Mouse (Mus musculus) hindbrain, embryonic 11.5 days (tissue): Measurements from ENCODE around the gene Atp2b4. TPM values are rescaled to one million over a fixed set of nuclear protein-coding genes. Genes with fewer than 3 reads are reported as not detected.

ENCODE experiments used
- ATAC-seq: fragments of 200-750 bp; cut with Nextera tagmentation; 2 replicates; pipeline ENCODE4 v1.8.0; 2017; ENCODE audit warnings: mild to moderate bottlenecking, moderate TSS enrichment, moderate library complexity; ENCODE audit not compliant: low FRiP score
- DNase-seq: peaks from one replicate; pipeline ENCODE4 v3.0.0-alpha.2; 2015; ENCODE audit warnings: low spot score
- H3K27ac ChIP-seq: fragments of 300-500 bp; sonication (generic); 2 replicates; pipeline ENCODE4 v1.5.1; 2014; ENCODE audit warnings: mild to moderate bottlenecking, low read depth, low read length
- H3K27me3 ChIP-seq: fragments of 300-500 bp; sonication (generic); 2 replicates; pipeline ENCODE4 v1.6.1; 2014; ENCODE audit warnings: mild to moderate bottlenecking, low read length, moderate library complexity, mixed read lengths; ENCODE audit not compliant: control insufficient read depth, insufficient read depth
- H3K36me3 ChIP-seq: fragments of 300-500 bp; sonication (generic); 2 replicates; pipeline ENCODE4 v1.6.1; 2014; ENCODE audit warnings: mild to moderate bottlenecking, low read length, moderate library complexity, mixed read lengths; ENCODE audit not compliant: control insufficient read depth, insufficient read depth
- H3K4me1 ChIP-seq: fragments of 300-500 bp; sonication (generic); replicated peaks from 2 replicates; pipeline ENCODE4 v1.6.1; 2014; ENCODE audit warnings: low read length, mixed read lengths; ENCODE audit not compliant: control insufficient read depth, insufficient read depth
- H3K4me2 ChIP-seq: fragments of 300-500 bp; sonication (generic); replicated peaks from 2 replicates; pipeline ENCODE4 v1.6.1; 2014; ENCODE audit warnings: mild to moderate bottlenecking, low read depth, low read length
- H3K4me3 ChIP-seq: fragments of 300-500 bp; sonication (generic); 2 replicates; pipeline ENCODE4 v1.5.1; 2014; ENCODE audit warnings: low read depth, low read length
- H3K9ac ChIP-seq: fragments of 300-500 bp; sonication (generic); 2 replicates; pipeline ENCODE4 v1.6.1; 2014; ENCODE audit warnings: low read depth, low read length
- H3K9me3 ChIP-seq: fragments of 300-500 bp; sonication (generic); 2 replicates; pipeline ENCODE4 v1.6.1; 2016; ENCODE audit warnings: low read length; ENCODE audit not compliant: control insufficient read depth
- whole genome bisulfite sequencing: fragments of 180-500 bp; shearing (Covaris S2); extraction: QIAGEN DNeasy Blood & Tissue Kit; methylation state at CpG from one replicate; pipeline ENCODE4 v1.1.7; 2014; 5-methylcytosine and 5-hydroxymethylcytosine counted together
- polyA plus RNA-seq: library from polyadenylated mRNA; unstranded; fragments of >200 nt; fragmentation: Nextera tagmentation; extraction: Ambion mirVana; gene quantifications from 2 replicates; pipeline ENCODE4 v1.2.1, GENCODE M21; 2014

The Atp2b4 gene
- polyA plus RNA-seq, 1 experiment from 2014 or later = 15.3 TPM

GRCm38 (mm10) chr1:133689897-133690296 is 110.9 kb downstream of the Atp2b4 start, which contains the start of gene Lax1:
Gene Lax1 (minus strand): TSS chr1:133690108.
- DNase-seq = no peak
- no peaks in the 10 kb centered on the region for H3K36me3 ChIP-seq
- H3K4me1 ChIP-seq = no peaks in the 10 kb centered on the region; the same call in 1 of the 2 replicates
- no peaks in the 10 kb centered on the region for H3K27me3 ChIP-seq
- no peak within 1 kb of the TSS for H3K4me2 ChIP-seq
- no peak within 1 kb of the TSS for H3K27ac ChIP-seq
- H3K9ac ChIP-seq = no peak within 1 kb of the TSS
- ATAC-seq = no peak
- no peak within 1 kb of the TSS for H3K4me3 ChIP-seq
- H3K9me3 ChIP-seq = no peaks in the 10 kb centered on the region
- 46% methylated on average over 6 of the region's 6 CpGs for WGBS

GRCm38 (mm10) chr1:133688301-133688700 is 112.5 kb downstream of the Atp2b4 start:
- Histone ChIP-seq H3K4me1 (no peaks in the 10 kb centered on the region), H3K4me3 (no peak overlapping the region), H3K36me3 (no peaks in the 10 kb centered on the region), H3K27me3 (no peaks in the 10 kb centered on the region), H3K27ac (no peak overlapping the region), H3K9me3 (no peaks in the 10 kb centered on the region), H3K9ac (no peak overlapping the region), H3K4me2 (no peak overlapping the region)
- 79% methylated on average over 7 of the region's 7 CpGs for WGBS
- DNase-seq (no peak), ATAC-seq (no peak)

- H3K9me3 ChIP-seq = no peaks in the 10 kb centered on the region
- ATAC-seq (no peak), DNase-seq (no peak)
- H3K4me3 ChIP-seq = no peak overlapping the region
- no peaks in the 10 kb centered on the region for H3K4me1 ChIP-seq
- no peak overlapping the region for H3K27ac ChIP-seq
- H3K27me3 ChIP-seq = no peaks in the 10 kb centered on the region
- H3K36me3 ChIP-seq = no peaks in the 10 kb centered on the region
- WGBS = 81% methylated on average over 10 of the region's 10 CpGs
- H3K4me2 ChIP-seq = no peak overlapping the region
- no peak overlapping the region for H3K9ac ChIP-seq
Measured at GRCm38 (mm10) chr1:133685749-133686519, 114.9 kb downstream of the Atp2b4 start.

GRCm38 (mm10) chr1:133671801-133672200 is 129.0 kb downstream of the Atp2b4 start:
- Histone ChIP-seq H3K4me3 (no peak overlapping the region), H3K27me3 (no peaks in the 10 kb centered on the region), H3K9ac (no peak overlapping the region), H3K9me3 (no peaks in the 10 kb centered on the region), H3K36me3 (no peaks in the 10 kb centered on the region), H3K4me1 (no peaks in the 10 kb centered on the region), H3K4me2 (no peak overlapping the region), H3K27ac (no peak overlapping the region)
- DNase-seq (no peak), ATAC-seq (no peak)
- 82% methylated on average over 3 of the region's 3 CpGs for WGBS

- 91% methylated on average over 3 of the region's 3 CpGs for WGBS
- no peak for ATAC-seq
- DNase-seq = no peak
- Histone ChIP-seq H3K9me3 (no peaks in the 10 kb centered on the region), H3K36me3 (no peaks in the 10 kb centered on the region), H3K4me1 (no peaks in the 10 kb centered on the region), H3K9ac (no peak overlapping the region), H3K4me2 (no peak overlapping the region), H3K27me3 (no peaks in the 10 kb centered on the region), H3K4me3 (no peak overlapping the region), H3K27ac (no peak overlapping the region)
Measured at GRCm38 (mm10) chr1:133671266-133671665, 129.6 kb downstream of the Atp2b4 start.

GRCm38 (mm10) chr1:133670776-133671175 is 130.1 kb downstream of the Atp2b4 start:
- WGBS = 90% methylated on average over 6 of the region's 6 CpGs
- H3K9ac ChIP-seq = no peak overlapping the region
- ATAC-seq = no peak
- no peaks in the 10 kb centered on the region for H3K27me3 ChIP-seq
- no peaks in the 10 kb centered on the region for H3K4me1 ChIP-seq
- H3K4me2 ChIP-seq = no peak overlapping the region
- H3K9me3 ChIP-seq = no peaks in the 10 kb centered on the region
- no peak overlapping the region for H3K27ac ChIP-seq
- H3K4me3 ChIP-seq = no peak overlapping the region
- H3K36me3 ChIP-seq = no peaks in the 10 kb centered on the region
- no peak for DNase-seq

GRCm38 (mm10) chr1:133670190-133670589 is 130.7 kb downstream of the Atp2b4 start:
- no peaks in the 10 kb centered on the region for H3K27me3 ChIP-seq
- no peaks in the 10 kb centered on the region for H3K9me3 ChIP-seq
- H3K27ac ChIP-seq = no peak overlapping the region
- H3K36me3 ChIP-seq = no peaks in the 10 kb centered on the region
- no peak overlapping the region for H3K9ac ChIP-seq
- H3K4me3 ChIP-seq = no peak overlapping the region
- WGBS = 79% methylated on average over 12 of the region's 12 CpGs
- no peak for ATAC-seq
- H3K4me2 ChIP-seq = no peak overlapping the region
- no peak for DNase-seq
- H3K4me1 ChIP-seq = no peaks in the 10 kb centered on the region

GRCm38 (mm10) chr1:133668618-133669017 is 132.2 kb downstream of the Atp2b4 start:
- Histone ChIP-seq H3K4me1 (no peaks in the 10 kb centered on the region), H3K27ac (no peak overlapping the region), H3K36me3 (no peaks in the 10 kb centered on the region), H3K4me3 (no peak overlapping the region), H3K27me3 (no peaks in the 10 kb centered on the region), H3K9ac (no peak overlapping the region), H3K4me2 (no peak overlapping the region), H3K9me3 (no peaks in the 10 kb centered on the region)
- 87% methylated on average over 3 of the region's 3 CpGs for WGBS
- no peak for ATAC-seq
- DNase-seq = no peak

- no peak for ATAC-seq
- no peaks in the 10 kb centered on the region for H3K4me1 ChIP-seq
- H3K36me3 ChIP-seq = no peaks in the 10 kb centered on the region
- H3K27ac ChIP-seq = no peak overlapping the region
- 32% methylated on average over 7 of the region's 7 CpGs for WGBS
- H3K4me3 ChIP-seq = no peak overlapping the region
- DNase-seq = no peak
- no peak overlapping the region for H3K9ac ChIP-seq
- H3K27me3 ChIP-seq = no peaks in the 10 kb centered on the region
- no peak overlapping the region for H3K4me2 ChIP-seq
- no peaks in the 10 kb centered on the region for H3K9me3 ChIP-seq
Measured at GRCm38 (mm10) chr1:133667721-133668120, 133.1 kb downstream of the Atp2b4 start.
